Mouse (Mus musculus) hindbrain, embryonic 12.5 days (tissue): ENCODE results near the gene Gm49380. TPM values are rescaled to one million over a fixed set of nuclear protein-coding genes. Genes with fewer than 3 reads are reported as not detected.

Experiments used
- ATAC-seq: fragments of 200-750 bp; cut with Nextera tagmentation; 2 replicates; pipeline ENCODE4 v1.8.0; 2017; ENCODE audit warnings: moderate TSS enrichment; ENCODE audit not compliant: low FRiP score
- H3K27ac ChIP-seq: fragments of 300-500 bp; sonication (generic); 2 replicates; pipeline ENCODE4 v1.5.1; 2016; ENCODE audit warnings: mild to moderate bottlenecking
- H3K27me3 ChIP-seq: fragments of 300-500 bp; sonication (generic); 2 replicates; pipeline ENCODE4 v1.6.1; 2016; ENCODE audit warnings: mild to moderate bottlenecking
- H3K36me3 ChIP-seq: fragments of 300-500 bp; sonication (generic); 2 replicates; pipeline ENCODE4 v1.6.1; 2016; ENCODE audit warnings: mild to moderate bottlenecking
- H3K4me1 ChIP-seq: fragments of 300-500 bp; sonication (generic); 2 replicates; pipeline ENCODE4 v1.6.1; 2016
- H3K4me2 ChIP-seq: fragments of 300-500 bp; sonication (generic); replicated peaks from 2 replicates; pipeline ENCODE4 v1.6.1; 2016; ENCODE audit warnings: mild to moderate bottlenecking
- H3K4me3 ChIP-seq: fragments of 300-500 bp; sonication (generic); 2 replicates; pipeline ENCODE4 v1.5.1; 2016; ENCODE audit warnings: mild to moderate bottlenecking
- H3K9ac ChIP-seq: fragments of 300-500 bp; sonication (generic); 2 replicates; pipeline ENCODE4 v1.6.1; 2016; ENCODE audit warnings: mild to moderate bottlenecking, moderate library complexity
- H3K9me3 ChIP-seq: fragments of 300-500 bp; sonication (generic); replicated peaks from 2 replicates; pipeline ENCODE4 v1.6.1; 2016; ENCODE audit warnings: mild to moderate bottlenecking
- WGBS: fragments of 180-500 bp; shearing (Covaris S2); methylation state at CpG from one replicate; pipeline ENCODE4 v1.1.7; 2016; 5-methylcytosine and 5-hydroxymethylcytosine counted together
- polyA plus RNA-seq: library from polyadenylated mRNA; unstranded; fragments of >200 nt; fragmentation: Nextera tagmentation; extraction: Ambion mirVana; gene quantifications from 2 replicates; pipeline ENCODE4 v1.2.1, GENCODE M21; 2016

Gm49380 gene
- polyA plus RNA-seq, 1 experiment from 2014 or later, result 0.26 TPM

DNA sequence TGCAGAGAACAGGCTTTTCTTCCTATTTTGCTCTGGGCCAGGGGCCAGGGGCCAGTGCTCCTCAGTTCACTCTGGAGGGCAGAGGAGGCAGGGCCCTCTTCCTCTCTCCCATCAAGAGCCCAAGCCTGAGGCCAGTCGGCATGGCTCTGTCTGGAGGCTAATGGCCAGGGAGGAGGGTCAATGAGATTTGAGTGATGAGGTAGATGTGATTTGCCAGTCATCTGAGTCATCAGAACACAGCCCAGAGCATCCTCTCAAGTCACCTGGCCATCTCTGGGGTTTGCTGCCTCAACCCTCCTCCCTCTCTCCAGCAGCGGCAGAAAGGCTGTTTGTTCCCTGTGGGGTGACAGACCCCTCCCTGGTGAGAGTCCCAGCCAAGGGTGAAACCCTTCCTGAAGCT is 20.0 kb upstream of the Gm49380 start:
- H3K4me2 ChIP-seq, result peak overlapping the region; percentile 76; the same call in 1 of the 2 replicates
- no peak overlapping the region for H3K4me3 ChIP-seq
- H3K36me3 ChIP-seq, result no peaks in the 10 kb centered on the region
- no peaks in the 10 kb centered on the region for H3K9me3 ChIP-seq
- 0 out of 2 replicates have a peak overlapping the region, but pooled peaks have one; percentile 13 for H3K9ac ChIP-seq
- H3K27ac ChIP-seq, result no peak overlapping the region
- WGBS, result 6% methylated on average over 2 of the region's 2 CpGs
- H3K27me3 ChIP-seq, result peaks cover 70% of the 10 kb centered on the region
- H3K4me1 ChIP-seq, result peaks cover 42% of the 10 kb centered on the region
- ATAC-seq, result no peak

DNA sequence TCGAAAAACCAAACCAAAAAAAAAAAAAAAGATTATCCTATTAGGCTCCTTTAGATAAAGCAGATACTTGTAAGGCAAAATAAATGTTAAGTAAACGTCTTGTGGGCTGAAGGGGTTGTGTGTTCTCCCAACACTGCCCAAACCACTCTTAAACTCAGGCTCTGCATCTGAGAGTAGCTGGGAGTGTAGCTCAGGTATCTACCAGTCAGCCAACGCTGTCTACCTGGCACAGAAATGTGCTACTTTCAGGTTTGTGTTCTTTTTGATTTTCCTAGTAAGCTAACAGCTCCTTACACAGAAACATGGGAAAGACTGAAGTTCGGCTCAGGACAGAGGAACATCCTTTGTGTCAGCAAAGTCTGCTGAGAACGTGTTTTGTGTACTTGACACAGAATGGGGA is 18.9 kb upstream of the Gm49380 start:
- Histone ChIP-seq H3K36me3 (no peaks in the 10 kb centered on the region), H3K27ac (no peak overlapping the region), H3K9ac (no peak overlapping the region), H3K27me3 (peaks cover 70% of the 10 kb centered on the region), H3K9me3 (no peaks in the 10 kb centered on the region), H3K4me2 (no peak overlapping the region), H3K4me3 (no peak overlapping the region), H3K4me1 (peaks cover 42% of the 10 kb centered on the region)
- WGBS, result 65% methylated on average over 5 of the region's 5 CpGs
- ATAC-seq, result no peak

DNA sequence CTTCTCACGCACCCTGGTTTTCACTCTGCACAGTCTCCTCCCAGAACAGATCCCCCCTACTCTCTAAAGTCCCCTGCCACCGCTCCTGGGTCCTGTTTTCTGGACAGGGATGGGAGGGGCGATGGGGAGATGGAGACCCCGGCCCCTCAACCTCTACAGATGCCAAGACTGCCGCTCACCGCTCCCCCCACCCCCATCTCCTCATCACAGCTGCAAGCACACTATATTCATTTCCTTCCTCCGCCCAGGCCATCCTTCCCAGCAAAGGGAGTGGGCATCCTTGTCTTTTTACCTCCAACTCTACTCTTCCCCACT is 17.9 kb upstream of the Gm49380 start:
- ATAC-seq, result no peak
- no peaks in the 10 kb centered on the region for H3K9me3 ChIP-seq
- peaks cover 42% of the 10 kb centered on the region for H3K4me1 ChIP-seq
- H3K4me2 ChIP-seq, result no peak overlapping the region
- peaks cover 62% of the 10 kb centered on the region for H3K27me3 ChIP-seq
- no peak overlapping the region for H3K4me3 ChIP-seq
- no peak overlapping the region for H3K9ac ChIP-seq
- 0 out of 2 replicates have a peak overlapping the region, but pooled peaks have one; percentile 1 for H3K27ac ChIP-seq
- WGBS, result 38% methylated on average over 7 of the region's 7 CpGs
- no peaks in the 10 kb centered on the region for H3K36me3 ChIP-seq

DNA sequence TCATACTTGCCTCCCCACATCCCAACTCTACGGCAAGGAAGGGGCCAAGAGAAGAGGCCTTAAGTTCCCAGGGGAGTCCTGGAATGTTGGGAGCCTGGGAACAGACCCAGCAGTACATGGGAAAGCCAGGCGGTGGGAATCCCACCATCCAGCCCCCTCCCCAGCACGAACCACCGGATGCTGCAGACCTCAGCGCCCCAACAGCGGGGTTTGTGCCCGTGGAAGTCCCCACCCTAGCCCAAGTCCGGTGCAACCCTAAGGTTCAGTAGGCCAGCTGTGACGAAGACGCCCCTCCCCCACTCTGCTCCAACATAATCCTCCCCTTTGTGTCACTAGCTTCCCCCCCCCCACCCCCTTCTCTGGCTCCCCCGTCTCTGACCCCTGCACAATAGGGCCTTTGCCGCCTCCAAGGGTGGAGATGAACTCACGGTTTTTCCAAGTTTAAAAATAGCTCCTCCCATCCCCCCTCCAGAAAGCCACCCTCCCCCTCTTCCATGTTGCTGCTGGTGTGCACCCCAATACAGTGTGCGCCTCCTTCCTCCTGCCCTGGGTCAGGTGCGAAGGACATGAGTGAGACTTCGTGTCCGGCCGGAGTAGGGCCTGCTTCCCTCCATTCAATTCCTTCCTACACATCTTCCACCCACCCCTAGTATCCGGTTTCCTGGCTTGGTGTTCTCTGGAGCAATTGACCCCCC is 17.4 kb upstream of the Gm49380 start:
- WGBS, result 12% methylated on average over 19 of the region's 19 CpGs
- Histone ChIP-seq H3K36me3 (no peaks in the 10 kb centered on the region), H3K4me2 (peak overlapping the region; percentile 65), H3K27ac (peak overlapping the region; percentile 1; the same call in 1 of the 2 replicates), H3K4me1 (peaks cover 37% of the 10 kb centered on the region), H3K4me3 (peak overlapping the region; percentile 29), H3K27me3 (peaks cover 57% of the 10 kb centered on the region), H3K9ac (peak overlapping the region; percentile 46), H3K9me3 (no peaks in the 10 kb centered on the region)
- peak; percentile 38; the same call in 1 of the 2 replicates for ATAC-seq

DNA sequence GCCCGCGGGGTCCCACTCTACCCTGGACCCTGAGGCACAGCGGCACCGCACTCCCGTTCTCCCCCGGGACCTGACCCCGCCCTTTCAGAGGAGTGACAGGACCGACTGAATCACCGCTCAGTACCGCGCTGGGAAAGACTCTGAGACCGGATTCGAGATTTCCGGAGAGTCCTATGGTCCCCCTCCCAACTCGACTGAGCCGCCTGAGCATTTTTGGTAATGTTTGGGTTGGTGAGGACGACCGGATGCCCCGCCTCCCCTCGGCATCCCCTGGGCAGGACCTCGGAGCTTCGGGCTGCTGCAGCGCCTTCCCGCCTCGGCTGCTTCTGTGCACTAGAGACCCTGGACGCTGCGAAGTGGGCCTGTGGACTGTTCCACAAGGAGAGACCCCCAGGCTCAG is 16.7 kb upstream of the Gm49380 start:
- H3K4me2 ChIP-seq, result peak overlapping the region; percentile 65
- peak overlapping the region; percentile 29 for H3K4me3 ChIP-seq
- H3K27me3 ChIP-seq, result peaks cover 50% of the 10 kb centered on the region
- peaks cover 30% of the 10 kb centered on the region for H3K4me1 ChIP-seq
- WGBS, result under 1% methylated on average over 27 of the region's 27 CpGs
- no peaks in the 10 kb centered on the region for H3K9me3 ChIP-seq
- H3K9ac ChIP-seq, result peak overlapping the region; percentile 46
- no peak for ATAC-seq
- H3K27ac ChIP-seq, result peak overlapping the region; percentile 30; the same call in 1 of the 2 replicates
- H3K36me3 ChIP-seq, result no peaks in the 10 kb centered on the region

GRCm38 (mm10) chr9:44129633-44130032 is 16.3 kb upstream of the Gm49380 start:
- Histone ChIP-seq H3K4me1 (peaks cover 26% of the 10 kb centered on the region), H3K36me3 (no peaks in the 10 kb centered on the region), H3K9ac (peak overlapping the region; percentile 46), H3K4me3 (peak overlapping the region; percentile 29), H3K27ac (peak overlapping the region; percentile 30; the same call in 1 of the 2 replicates), H3K27me3 (peaks cover 46% of the 10 kb centered on the region), H3K9me3 (no peaks in the 10 kb centered on the region), H3K4me2 (peak overlapping the region; percentile 65)
- WGBS, result 6% methylated on average over 9 of the region's 9 CpGs
- ATAC-seq, result no peak

DNA sequence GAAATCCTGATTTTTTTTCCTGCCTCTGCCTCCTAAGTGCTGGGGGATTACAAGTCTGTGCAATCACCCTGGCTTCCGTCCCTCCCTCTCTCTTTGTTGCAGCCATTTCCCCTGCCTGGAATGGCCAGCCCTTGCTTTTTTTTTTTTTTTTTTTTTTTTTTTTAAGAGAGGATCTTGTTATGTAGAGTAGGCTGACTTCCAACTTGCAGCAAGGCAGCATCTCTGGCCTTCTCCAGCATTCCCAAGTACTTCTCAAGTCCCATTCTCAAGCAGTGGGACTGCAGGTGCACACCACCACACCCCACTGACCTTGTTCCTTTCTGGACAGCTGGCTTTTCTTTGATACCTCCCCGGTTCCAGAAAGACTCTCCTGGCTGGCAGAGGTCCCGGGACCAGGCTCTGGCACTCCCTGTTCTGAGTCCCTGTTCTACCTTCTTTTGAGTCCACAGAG is 14.1 kb upstream of the Gm49380 start:
- no peak overlapping the region for H3K9ac ChIP-seq
- H3K4me3 ChIP-seq, result no peak overlapping the region
- no peak overlapping the region for H3K4me2 ChIP-seq
- H3K27me3 ChIP-seq, result peaks cover 27% of the 10 kb centered on the region
- WGBS, result 75% methylated on average over 3 of the region's 3 CpGs
- no peaks in the 10 kb centered on the region for H3K9me3 ChIP-seq
- ATAC-seq, result no peak
- H3K36me3 ChIP-seq, result no peaks in the 10 kb centered on the region
- H3K4me1 ChIP-seq, result peaks cover 18% of the 10 kb centered on the region
- no peak overlapping the region for H3K27ac ChIP-seq

DNA sequence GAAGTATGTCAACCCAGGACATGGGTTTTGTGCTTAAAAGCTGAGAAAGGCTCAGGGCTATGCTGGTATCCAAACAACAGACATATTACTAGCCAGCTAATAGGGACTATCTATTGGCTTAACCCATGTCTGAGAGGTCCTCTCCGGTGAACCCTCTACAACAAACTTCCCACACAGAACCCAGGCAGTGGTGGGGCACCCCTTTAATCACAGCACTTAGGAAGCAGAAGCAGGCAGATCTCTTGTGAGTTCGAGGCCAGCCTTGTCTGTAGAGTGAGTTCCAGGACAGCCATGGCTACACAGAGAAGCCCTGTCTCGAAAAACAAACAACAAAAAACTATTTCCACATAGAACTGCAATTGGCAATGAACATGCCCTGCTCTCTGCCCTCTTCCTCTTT is 13.4 kb upstream of the Gm49380 start:
- no peak overlapping the region for H3K9ac ChIP-seq
- H3K4me2 ChIP-seq, result no peak overlapping the region
- no peak overlapping the region for H3K4me3 ChIP-seq
- 88% methylated on average over 3 of the region's 3 CpGs for WGBS
- ATAC-seq, result no peak
- no peaks in the 10 kb centered on the region for H3K36me3 ChIP-seq
- H3K27ac ChIP-seq, result no peak overlapping the region
- H3K4me1 ChIP-seq, result peaks cover 18% of the 10 kb centered on the region
- peaks cover 24% of the 10 kb centered on the region for H3K27me3 ChIP-seq
- no peaks in the 10 kb centered on the region for H3K9me3 ChIP-seq

DNA sequence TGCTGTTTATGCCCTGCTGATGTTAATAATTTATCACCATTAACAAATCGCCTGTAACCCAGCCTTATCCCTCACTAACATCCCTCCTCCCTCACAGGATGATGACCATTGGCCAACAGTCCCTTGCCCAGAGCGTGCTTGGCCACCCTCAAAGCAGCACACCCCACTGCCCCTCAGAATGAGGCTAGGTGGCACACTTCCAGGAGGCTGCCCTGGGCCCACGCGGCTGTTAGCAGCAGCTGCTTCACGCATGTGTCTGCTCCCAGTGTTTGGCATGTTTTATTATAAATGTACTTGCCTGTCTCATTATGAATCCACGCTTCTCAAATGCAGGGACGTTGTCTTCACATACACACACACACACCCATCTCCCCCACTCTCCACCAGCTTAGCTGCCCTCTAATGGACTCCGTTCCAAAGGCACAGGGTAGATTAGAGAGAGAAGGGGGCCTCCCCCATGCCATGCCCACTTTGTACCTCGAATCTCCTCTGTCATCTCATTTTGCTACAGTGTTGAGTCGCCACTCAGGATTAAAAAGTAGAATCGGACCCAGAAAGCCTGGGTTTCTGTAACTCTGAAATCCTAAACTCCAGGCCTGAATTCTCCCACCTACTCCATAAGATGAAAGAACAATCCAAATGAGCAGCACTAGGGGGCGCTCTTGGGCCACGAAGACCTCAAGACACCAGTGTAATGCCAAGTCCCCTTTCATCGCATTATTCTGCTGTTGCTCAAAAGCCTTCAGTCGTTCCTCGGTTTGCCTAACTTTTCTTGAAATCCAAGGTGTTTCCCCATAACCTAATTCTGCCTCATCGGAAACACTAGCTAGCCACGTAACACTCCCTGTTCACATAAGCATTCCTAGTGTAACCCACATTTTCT is 12.5 kb upstream of the Gm49380 start:
- WGBS, result 32% methylated on average over 18 of the region's 18 CpGs
- H3K9ac ChIP-seq, result no peak overlapping the region

GRCm38 (mm10) chr9:44125026-44125425 is 11.7 kb upstream of the Gm49380 start:
- Histone ChIP-seq H3K9me3 (no peaks in the 10 kb centered on the region), H3K27ac (no peak overlapping the region), H3K4me2 (no peak overlapping the region), H3K4me1 (peaks cover 5% of the 10 kb centered on the region), H3K27me3 (peaks cover 15% of the 10 kb centered on the region), H3K4me3 (no peak overlapping the region), H3K36me3 (no peaks in the 10 kb centered on the region), H3K9ac (no peak overlapping the region)
- 28% methylated on average over 5 of the region's 5 CpGs for WGBS
- no peak for ATAC-seq

More for the DNA sequence above, 12.5 kb upstream of the Gm49380 start:
- no peak overlapping the region for H3K27ac ChIP-seq
- H3K27me3 ChIP-seq, result peaks cover 15% of the 10 kb centered on the region
- no peaks in the 10 kb centered on the region for H3K9me3 ChIP-seq
- H3K36me3 ChIP-seq, result no peaks in the 10 kb centered on the region
- H3K4me3 ChIP-seq, result no peak overlapping the region
- peak overlapping the region; percentile 11; the same call in 1 of the 2 replicates for H3K4me2 ChIP-seq
- ATAC-seq, result 0 out of 2 replicates have a peak, but pooled peaks have one; percentile 43
- peaks cover 13% of the 10 kb centered on the region for H3K4me1 ChIP-seq

DNA sequence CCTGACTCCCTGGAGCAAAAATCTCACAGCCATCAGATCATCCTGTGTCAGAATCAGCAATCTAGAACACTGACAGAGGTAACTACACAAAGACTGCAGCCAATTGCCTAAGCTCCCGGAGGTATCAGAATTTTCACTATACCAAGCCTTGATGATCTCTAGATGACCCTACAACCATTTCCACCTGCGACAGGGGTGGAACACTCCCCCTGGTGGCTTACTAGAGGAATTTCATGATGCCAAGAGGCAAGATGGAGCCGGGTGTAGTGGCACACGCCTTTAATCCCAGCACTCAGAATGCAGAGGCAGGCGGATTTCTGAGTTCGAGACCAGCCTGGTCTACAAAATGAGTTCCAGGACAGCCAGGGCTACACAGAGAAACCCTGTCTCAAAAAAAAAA is 11.0 kb upstream of the Gm49380 start:
- Histone ChIP-seq H3K4me2 (no peak overlapping the region), H3K4me1 (no peaks in the 10 kb centered on the region), H3K36me3 (no peaks in the 10 kb centered on the region), H3K9ac (no peak overlapping the region), H3K4me3 (no peak overlapping the region), H3K27ac (no peak overlapping the region), H3K9me3 (no peaks in the 10 kb centered on the region), H3K27me3 (peaks cover 9% of the 10 kb centered on the region)
- ATAC-seq, result no peak
- WGBS, result 67% methylated on average over 6 of the region's 6 CpGs

GRCm38 (mm10) chr9:44119948-44120465 is 6.7 kb upstream of the Gm49380 start:
- WGBS, result 82% methylated on average over 8 of the region's 8 CpGs

More at GRCm38 (mm10) chr9:44119948-44120465, 6.7 kb upstream of the Gm49380 start:
- Histone ChIP-seq H3K36me3 (no peaks in the 10 kb centered on the region), H3K9me3 (no peaks in the 10 kb centered on the region), H3K27me3 (no peaks in the 10 kb centered on the region), H3K4me3 (no peak overlapping the region), H3K27ac (no peak overlapping the region), H3K4me2 (no peak overlapping the region), H3K9ac (no peak overlapping the region), H3K4me1 (no peaks in the 10 kb centered on the region)
- ATAC-seq, result no peak
